Mouse (Mus musculus) cerebellum, postnatal 4 days (tissue): Measurements from ENCODE around the gene Pde4d.
"Not testable (repeated sequence)": the region's sequence is repeated elsewhere in the genome, so short reads cannot be mapped to it uniquely, and the experiment has no call there.

Experiments used
- DNase-seq, 2 experiments: peaks; one replicate each; pipeline ENCODE4 v3.0.0; 2022; ENCODE audit warnings: low spot score in 2 of 2, mixed read lengths in 1 of 2

The Pde4d gene

DNA sequence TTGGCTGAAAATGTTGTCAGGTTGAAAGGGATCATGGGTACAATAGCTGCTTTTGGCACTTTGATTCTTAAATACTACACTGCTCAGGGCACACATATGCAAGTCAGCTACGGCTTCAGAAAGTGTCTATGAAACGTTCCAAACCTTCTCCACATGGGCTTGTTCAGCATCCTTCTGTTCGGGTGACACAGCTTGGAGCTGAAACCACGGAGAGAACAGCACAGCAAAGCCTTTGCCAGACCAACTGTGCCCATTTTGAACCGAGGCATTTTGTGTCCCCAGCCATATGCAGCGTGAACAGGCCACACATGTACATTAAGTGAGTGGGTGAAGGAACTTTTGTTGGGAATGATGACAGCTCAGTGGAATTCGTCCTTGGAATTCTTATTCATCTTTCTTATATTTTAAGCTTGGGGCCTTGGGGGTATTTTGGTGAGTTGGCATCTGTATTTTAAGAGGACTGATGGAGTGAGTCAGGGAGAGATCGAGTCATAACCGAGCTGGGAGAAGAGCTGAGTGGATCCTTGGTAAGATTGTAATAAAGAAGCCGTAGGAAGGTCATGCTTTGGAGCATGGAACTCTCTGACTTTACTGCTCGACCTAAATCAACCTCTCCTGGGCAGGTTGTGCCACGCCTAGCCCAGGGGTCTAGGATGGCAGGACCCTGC lies 243.3 kb downstream of the Pde4d start:
- DNase-seq = no peak

DNA sequence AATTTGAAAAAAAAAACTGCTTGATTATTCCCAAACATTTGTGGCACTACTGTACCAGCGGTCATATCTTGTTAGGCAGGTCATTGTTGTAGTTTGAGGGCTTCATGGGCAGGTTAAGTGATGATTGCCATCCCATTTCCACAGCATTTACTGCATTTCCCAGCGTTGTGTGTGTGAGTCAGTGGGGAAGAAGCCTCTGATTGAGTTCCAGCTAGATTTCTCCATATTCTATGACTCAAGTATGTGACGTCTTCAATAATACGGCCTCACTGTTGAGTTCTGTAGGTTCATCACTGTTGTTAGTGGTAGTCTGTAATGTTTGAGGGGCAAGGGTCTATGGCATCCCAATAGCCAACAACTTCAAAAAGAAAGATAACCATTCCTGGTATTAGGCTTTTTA lies 255.7 kb downstream of the Pde4d start:
- DNase-seq = no peak

DNA sequence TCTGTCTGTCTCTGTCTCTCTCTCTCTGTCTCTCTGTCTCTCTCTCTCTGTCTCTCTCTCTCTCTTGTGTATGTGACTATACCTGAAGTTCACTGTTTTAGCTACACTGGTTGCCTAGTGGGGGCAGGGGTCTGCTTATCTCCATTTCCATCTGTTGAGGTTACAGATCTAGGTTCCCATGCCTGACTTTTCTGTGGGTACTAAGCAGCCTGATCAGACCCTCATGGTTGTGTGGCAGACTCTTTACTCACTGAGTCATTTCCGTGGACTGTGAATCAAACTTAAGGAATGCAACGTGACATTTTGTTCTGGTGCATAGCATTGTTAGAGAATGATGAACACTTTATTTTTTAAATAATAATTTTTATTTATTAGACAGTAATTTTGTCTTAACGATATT lies 264.3 kb downstream of the Pde4d start:
- DNase-seq = no peak

DNA sequence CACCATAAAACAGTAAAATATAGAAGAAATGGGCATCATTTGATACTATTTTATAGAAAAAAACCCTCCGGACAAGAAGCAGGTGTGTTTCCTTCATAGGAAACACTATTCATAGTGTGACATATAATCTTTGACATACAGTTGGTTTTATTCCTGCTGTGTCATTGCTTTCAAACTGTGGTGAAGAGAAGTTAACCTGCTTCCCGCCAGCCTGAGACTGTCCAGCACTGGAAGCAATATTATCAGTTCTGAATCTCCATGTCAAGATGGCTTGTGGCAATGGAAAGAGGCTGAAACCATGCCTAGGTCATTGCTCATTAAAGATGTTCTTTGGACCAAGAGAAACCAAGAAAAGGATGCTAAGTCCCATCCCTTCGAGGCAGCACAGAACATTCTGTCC lies 265.3 kb downstream of the Pde4d start:
- no peak for DNase-seq

DNA sequence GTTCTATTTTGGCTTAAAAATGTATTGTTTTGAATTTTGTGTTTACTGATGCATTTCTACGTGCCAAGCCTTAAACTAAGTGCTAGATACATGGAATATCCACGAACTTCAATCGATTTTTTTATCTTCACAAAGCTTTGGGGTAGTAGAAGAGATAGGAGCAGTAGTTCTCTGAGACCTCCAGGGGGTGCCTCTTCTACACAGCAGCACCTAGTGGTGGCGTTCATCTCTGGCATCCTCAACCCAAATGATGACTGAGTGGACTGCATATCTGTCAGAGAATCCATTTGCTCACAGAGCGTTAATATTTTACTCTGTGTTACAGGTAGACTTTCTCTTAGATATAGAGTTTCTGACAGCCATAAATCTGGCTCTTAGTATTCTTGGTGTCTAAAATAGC lies 272.5 kb downstream of the Pde4d start:
- peak in 1 of 2 experiments; percentile 6 for DNase-seq

DNA sequence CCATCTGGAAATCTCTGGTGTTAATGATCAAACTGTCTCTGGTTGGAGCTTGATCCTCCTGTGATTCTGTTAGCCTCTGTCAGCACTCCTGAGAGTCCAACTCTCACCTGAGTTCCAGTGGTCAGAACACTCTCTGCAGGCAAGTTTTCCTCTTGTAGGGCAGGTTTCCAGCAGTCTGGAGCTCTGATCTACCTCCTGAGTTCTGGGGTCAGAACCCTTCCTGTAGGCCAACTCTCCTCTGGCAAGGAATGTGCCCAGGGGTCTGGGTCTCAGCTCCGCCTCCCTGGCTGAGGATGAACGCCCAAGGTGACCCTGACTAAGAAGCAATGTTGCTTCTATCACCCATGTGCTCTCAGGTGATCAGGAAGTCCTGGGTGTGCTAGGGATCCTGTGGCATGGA lies 284.6 kb downstream of the Pde4d start:
- not testable (repeated sequence) for DNase-seq

DNA sequence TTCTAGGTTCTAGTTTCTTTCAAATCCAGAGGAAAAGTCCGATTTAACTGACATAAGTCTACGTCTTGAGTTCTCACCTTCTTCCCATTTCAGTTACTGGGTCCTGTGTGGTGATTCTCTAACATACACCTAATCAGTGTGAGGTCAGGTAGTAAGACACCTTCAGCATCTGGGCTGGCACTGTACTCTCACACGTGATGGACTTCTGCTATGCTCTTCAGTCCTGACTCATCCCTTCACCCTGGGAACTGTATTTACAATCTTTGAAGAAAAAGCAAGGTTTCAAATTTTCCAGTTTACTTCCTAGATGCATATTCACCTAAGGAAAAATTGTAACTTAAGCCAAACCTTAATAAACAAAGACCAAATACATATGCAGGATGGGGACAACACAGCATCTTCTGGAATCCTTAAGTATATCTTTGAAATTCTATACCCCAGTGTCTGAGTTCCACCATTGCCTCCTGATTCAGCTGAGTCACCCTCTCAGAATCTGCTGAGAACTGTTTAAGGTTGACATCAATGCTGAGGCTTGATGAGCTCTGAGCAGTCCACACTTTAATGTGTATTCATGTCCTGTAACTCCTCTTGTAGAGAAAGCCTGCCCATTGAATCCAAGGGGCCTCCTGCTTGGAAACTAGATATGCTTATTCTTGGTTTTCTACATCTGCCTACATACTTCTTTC lies 301.6 kb downstream of the Pde4d start:
- DNase-seq = no peak

DNA sequence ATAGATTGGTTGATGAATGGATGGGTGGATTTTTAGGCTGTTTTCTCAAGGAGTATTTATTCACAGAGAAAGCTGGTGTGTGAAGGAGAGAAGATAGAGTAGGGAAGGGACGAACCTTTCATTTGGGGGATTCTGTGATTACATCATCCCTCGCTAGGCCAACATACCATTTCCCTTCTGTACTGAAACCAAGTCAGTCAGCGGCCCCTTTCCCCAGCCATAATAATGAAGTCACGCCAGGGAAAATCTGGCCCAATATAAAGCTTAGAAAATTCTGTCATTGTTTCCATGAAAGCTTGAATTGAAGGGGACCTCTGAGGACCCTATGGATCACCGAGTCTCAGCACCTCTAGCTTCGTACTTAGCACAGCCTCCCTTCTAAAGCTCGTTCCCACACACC lies 307.7 kb downstream of the Pde4d start:
- no peak for DNase-seq

DNA sequence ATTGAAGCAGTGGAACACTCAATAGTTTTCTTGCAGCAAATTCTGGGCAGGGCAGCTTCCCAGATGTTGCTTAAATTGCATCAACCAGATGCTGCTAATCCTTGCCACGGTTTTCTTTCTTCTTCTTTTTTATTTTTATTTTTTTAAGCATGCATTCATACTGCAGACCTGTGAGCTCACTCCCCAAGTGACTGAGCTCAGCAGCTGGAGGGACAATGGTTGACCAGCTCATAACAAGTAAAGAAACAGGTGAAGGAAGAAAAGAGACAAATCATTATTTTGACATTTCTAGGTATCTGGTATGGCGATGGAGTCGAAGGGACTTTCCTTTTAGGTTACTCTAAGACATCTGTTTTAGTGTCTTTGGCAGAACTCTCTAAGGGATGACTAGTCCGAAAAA lies 308.6 kb downstream of the Pde4d start:
- DNase-seq = no peak

DNA sequence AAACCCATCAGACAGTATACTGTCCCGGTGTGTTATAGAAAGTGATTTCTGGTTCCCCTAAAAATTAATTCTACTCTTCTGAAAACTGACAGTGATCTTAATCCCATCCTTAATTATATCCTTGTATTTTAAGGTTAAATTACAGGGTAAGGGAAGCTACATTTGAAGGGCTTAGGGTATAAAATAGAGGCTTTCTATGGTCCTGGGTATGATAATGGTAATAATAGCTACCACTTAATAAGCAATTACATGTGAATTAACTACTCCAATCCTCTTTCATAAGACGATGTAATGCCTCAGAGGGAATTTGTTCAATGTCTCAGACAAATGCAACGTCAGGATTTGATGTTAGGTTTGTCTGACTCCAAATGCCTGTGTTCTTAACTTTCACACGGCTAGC lies 309.4 kb downstream of the Pde4d start:
- DNase-seq = no peak

DNA sequence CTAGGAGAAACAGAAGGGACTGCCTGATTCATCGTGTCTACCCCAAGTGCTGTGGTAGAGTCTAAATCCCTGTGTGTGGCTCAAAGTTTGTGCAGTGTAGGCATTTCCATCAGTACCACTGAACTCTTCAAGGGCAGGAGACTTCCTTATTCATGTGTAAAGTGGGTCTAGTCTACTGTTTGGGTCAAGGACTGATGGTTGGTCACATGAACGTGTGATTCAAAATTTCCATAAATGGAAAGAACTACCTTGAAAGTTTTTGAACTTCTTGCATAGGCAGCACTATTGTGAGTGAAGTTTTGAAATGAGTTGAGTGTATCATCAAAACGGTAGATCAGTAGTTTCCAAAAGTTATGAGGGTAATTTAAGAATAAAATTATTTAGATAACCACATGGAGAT lies 313.5 kb downstream of the Pde4d start:
- no peak for DNase-seq

DNA sequence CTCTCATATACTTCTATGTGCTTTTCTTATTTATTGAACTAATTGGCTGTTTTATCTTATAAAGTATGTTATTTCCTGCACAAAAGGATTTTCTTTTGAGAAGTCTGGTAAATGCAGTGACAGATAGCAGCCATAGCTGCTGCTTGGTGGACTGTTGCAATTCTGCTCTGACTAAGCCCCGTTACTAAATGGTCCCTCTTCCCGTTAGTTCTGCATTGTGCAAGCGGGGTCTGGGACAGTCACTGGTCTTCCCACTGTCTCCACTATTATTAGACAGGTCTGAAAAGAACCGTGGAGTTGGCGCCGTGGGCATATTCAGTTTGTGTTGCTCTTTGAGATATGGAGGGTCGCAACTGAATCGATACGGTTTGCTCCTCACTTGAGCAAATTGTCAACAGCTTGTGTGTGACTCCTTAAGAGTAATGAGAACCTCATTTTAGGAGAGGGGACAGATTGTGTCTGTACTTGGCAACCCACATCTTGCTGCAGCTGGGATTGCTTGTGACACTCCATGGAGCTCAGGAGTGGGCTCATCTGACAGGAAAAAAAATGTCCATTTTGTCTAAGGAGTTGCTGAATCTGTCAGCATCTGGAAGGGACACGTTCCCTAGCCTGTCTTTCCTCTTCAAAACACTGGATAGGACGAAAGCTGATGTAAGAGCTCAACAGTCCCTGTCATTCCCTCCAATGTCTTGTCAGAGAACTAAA lies 316.4 kb downstream of the Pde4d start:
- DNase-seq = no peak

DNA sequence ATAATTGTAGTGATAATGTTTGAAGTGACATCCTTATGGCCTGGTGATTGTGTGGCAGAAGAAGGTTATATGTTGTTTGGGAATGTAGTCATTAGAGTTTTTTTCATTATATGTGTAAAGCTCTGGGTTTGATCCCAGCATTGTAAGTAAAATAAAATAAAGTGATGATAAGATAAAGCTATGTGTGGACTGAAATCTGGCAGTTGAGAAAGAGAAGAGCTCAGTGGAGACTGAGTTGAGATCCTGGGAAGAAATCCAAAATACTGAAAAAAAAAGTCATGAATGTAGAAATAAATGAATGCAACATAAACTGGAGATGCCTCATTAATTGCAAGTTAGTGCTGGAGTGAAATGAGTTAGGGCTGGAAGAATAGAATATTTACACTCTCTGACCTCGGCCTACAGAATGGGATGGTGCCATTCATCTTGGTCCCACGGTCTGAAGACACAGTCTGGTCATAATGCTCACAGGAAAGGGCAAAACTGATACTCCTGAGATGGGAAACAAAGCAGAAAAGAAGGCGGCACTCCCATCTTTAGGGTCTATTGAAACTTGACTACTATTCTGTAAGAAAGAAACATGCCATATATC lies 319.8 kb downstream of the Pde4d start:
- no peak for DNase-seq

DNA sequence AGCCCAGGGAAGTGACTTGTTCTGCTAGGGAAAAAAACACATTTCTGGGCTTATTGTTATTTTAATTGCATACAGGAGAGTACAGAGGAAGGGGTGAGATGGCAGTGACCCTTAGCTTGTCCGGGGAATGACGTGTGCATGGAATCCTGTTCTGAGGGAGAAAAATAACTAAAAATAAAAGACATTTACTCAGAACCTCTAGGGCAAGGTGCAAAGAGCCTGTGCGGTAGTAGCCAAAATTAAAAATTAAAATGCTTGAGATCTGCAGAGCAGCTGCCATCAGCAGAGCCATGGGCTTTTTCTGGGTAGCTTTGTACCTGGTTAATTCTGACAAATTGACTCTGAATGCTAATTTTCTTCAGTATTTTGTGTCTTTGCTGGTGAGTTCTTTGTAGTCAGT lies 322.6 kb downstream of the Pde4d start:
- no peak for DNase-seq

DNA sequence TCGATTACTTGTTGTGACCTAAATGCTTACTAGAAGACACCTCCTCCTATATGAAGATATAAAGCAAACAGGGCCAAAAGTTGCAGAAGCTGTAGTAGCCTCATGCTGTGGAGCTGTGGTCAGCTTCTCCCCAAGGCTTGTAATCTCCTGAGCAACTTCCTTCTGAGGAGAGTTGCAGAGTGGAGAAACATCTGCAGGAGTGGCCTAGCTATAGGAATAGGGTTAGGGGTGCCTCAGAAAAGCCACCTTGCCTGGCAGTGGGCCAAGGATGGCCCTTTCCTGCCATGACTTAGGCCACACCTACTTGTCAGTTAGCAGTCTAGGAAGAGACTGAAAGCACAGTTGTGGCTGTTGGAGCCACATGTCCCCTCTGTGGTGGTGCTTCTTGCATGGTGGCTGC lies 325.2 kb downstream of the Pde4d start:
- no peak for DNase-seq

DNA sequence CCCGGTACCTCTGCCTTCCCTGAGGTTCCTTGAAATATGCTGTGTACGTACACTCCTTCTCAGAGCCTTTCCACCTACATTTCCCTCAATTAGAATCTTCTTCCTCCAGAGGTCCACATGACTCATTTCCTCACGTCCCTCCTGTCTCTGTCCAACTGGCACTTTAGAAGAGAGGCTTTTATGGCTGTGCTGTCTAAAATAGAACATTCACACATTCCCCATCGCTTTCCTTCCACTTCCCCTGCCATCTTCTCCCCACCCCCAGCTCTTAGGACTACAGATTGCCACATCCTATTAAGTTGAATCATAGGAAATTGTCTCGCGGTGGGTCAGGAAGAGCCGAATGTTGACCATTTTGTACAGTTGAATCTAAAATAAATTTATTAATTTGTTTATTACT lies 326.1 kb downstream of the Pde4d start:
- DNase-seq = no peak

DNA sequence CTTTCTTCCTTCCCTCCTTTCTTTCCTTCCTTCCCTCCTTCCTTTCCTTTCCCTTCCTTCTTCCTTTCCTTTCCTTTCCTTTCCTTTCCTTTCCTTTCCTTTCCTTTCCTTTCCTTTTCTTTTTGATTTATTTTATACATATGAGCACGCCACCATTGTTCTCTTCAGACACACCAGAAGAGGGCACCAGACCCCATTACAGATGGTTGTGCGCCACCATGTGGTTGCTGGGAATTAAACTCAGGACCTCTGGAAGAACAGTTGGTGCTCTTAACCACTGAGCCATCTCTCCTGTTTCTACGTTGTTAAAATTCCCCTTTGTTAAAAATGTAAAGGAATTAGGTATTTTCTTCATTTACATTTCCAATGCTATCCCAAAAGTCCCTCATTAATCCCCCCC lies 347.9 kb downstream of the Pde4d start:
- DNase-seq = not testable (repeated sequence)

DNA sequence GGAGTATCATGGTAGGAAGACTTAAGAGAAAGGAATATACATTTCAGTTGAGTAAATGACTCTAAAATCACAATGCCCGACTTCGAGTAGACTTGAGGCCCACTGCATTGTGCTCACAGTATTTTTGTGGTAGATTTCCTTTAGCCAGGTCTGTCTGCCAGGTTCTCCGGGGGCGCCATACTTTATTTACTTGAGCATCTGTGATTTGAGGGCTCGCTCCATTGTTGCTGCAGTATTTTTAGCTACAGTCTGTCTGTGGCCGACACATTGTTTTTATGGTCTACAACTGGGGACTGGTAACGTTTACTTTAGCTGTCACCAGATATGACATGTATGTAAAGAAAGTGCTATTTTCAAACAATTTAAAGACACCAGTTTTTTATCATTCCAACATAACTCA lies 359.4 kb downstream of the Pde4d start:
- no peak for DNase-seq

DNA sequence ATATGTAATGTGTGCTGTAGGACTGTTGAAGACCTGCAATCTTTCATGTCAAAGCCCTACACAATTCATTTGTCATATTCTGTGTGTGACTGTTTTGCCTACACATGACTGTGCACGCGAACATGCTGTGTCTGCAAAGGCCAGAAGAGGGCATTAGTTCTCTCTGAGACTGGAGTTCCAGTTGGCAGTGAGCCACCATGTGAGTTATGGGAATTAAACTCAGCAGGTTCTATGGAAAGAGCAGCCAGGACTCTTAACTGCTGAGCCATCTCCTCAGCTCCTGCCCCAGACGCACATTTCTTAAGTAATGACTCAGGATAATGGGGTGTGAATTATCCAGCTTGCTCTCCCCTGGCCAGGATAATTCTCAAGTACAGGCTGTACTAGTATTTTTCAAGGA lies 363.2 kb downstream of the Pde4d start:
- DNase-seq = peak; percentile 28 to 78

DNA sequence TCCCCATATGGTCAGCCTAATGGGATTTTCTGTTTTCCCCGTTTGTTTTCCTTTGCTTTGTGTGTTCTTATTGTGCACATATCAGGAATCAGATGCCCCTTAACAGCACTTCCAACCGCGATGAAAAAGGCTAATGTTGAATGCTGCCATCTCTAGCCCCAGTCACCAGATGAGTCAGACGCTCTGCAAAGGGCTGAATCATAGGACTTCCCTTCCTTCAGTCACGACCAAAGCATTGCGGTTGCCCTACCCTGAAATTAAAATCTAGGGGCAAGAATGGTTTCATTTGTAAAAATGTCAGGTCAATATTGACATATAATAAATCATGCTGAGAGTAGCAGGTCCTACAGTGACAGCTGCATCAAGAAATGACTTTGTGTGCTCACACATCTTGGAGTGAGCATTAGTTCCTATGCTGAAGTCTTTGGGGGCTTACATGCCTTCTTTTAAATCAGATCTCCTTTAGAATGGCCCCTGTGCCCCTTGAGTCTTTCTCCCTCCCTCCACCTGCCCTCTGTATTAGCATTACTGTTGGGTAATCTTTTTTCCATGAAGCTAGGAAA lies 370.2 kb downstream of the Pde4d start:
- DNase-seq = no peak

DNA sequence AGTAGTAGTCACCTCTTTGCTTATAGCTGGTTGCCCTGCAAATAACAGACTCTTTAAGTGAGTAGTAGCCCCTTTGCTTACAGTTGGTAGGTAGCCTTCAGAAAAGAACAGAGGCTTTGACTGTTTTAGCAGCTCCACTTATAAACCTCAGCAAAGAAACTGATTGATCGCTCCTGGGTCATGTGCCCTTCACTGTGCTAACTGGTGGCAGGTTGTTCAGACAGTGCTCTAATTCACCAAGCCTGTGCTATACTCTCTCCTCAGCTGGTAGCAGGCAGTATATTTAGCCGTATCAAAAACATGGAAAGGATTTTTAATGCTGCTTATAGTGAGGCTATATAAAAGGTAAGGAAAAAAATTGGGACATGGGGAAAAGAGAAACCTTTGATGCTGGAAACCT lies 370.7 kb downstream of the Pde4d start:
- no peak for DNase-seq

DNA sequence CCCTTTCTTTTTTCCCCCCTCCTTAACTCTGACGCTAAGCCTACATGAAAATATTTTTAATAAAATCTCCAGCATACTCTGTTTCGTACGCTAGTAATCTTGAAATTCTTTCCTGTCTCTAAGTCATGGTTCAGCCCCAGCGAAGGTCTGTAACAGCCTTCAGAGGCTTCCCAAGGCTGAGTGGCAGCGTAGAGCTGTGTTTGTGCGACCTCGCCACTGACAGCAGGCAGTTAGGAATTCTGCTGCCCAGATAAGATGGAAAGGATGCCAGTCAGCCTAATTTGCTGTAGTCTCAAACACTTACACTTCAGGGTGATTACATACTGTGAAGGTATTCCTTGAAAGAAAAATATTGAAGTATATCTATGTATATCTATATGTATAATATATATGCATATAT lies 371.5 kb downstream of the Pde4d start:
- DNase-seq = no peak
